8 mouse cellular contexts compared by ENCODE assay signal in genomic region chr7:16920818-16921791, GRCm38 (mm10). TPM values are rescaled to one million over a fixed set of nuclear protein-coding genes. Genes with fewer than 3 reads are reported as not detected.
DNase-seq lines count a peak whose midpoint lies in the region; ATAC-seq and TF ChIP-seq lines count a peak whose summit lies in the region.

No protein-coding gene starts in this region.

- DNase-seq in adrenal gland, postnatal 10 days: peak; percentile 64
- no peak for DNase-seq in adrenal gland, adult 8-10 months
- no peak for DNase-seq in lung, postnatal 25 days (ENCODE audit: low spot score)
- peak; percentile 34 for DNase-seq in forelimb bud, embryonic 11.5 days (ENCODE audit: low read depth, low spot score)
- no peak for DNase-seq in limb, embryonic 14.5 days (ENCODE audit: low spot score)
- no peak for DNase-seq in c-Kit-positive CD71-positive TER-119-positive erythroid progenitor cells, embryonic 14.5 days (ENCODE audit: low spot score)

- ATAC-seq in lung, embryonic 15.5 days (ENCODE audit: borderline replicate concordance, extremely low read depth, low FRiP score, low TSS enrichment): no peak
- ATAC-seq in limb, embryonic 14.5 days (ENCODE audit: low FRiP score, low read depth): no peak
- no peak for ATAC-seq in stomach, embryonic 15.5 days (ENCODE audit: insufficient read depth, low FRiP score, low read depth)

- H3K4me1 ChIP-seq in lung, embryonic 15.5 days: peaks cover 57% of the 10 kb centered on the region
- peaks cover 32% of the 10 kb centered on the region for H3K4me1 ChIP-seq in limb, embryonic 14.5 days (ENCODE audit: control insufficient read depth, insufficient read depth, low read length)
- H3K4me1 ChIP-seq in stomach, embryonic 15.5 days: peaks cover 46% of the 10 kb centered on the region

- TF ChIP-seq POLR2A in limb, embryonic 14.5 days (IDR thresholded peaks at IDR 0.05; ENCODE audit: borderline replicate concordance, extremely low read depth, insufficient read depth, insufficient read length): no peak

- H3K36me3 ChIP-seq in lung, embryonic 15.5 days: peaks cover 41% of the 10 kb centered on the region
- H3K36me3 ChIP-seq in limb, embryonic 14.5 days (ENCODE audit: control insufficient read depth, insufficient read depth, low read length): peaks cover 41% of the 10 kb centered on the region
- peaks cover 27% of the 10 kb centered on the region for H3K36me3 ChIP-seq in stomach, embryonic 15.5 days

- H3K9ac ChIP-seq in lung, embryonic 15.5 days: peak overlapping the region; percentile 99
- peak overlapping the region; percentile 84 for H3K9ac ChIP-seq in limb, embryonic 14.5 days (ENCODE audit: low read depth, low read length, severe bottlenecking)
- peak overlapping the region; percentile 97 for H3K9ac ChIP-seq in stomach, embryonic 15.5 days

- no peaks in the 10 kb centered on the region for H3K27me3 ChIP-seq in lung, embryonic 15.5 days
- H3K27me3 ChIP-seq in limb, embryonic 14.5 days (ENCODE audit: control insufficient read depth, insufficient read depth, low read length): no peaks in the 10 kb centered on the region
- no peaks in the 10 kb centered on the region for H3K27me3 ChIP-seq in stomach, embryonic 15.5 days (replicated peaks)

- peak overlapping the region; percentile 66 for H3K4me2 ChIP-seq in lung, embryonic 15.5 days
- peak overlapping the region; percentile 88 for H3K4me2 ChIP-seq in limb, embryonic 14.5 days (replicated peaks; ENCODE audit: low read depth, low read length, severe bottlenecking)
- peak overlapping the region; percentile 78 for H3K4me2 ChIP-seq in stomach, embryonic 15.5 days

- 52% methylated on average over 21 of the region's 21 CpGs for WGBS in lung, embryonic 15.5 days
- 42% methylated on average over 21 of the region's 21 CpGs for WGBS in limb, embryonic 14.5 days
- 43% methylated on average over 21 of the region's 21 CpGs for WGBS in stomach, embryonic 15.5 days

- H3K4me3 ChIP-seq in lung, embryonic 15.5 days: peak overlapping the region; percentile 92
- H3K4me3 ChIP-seq in limb, embryonic 14.5 days (replicated peaks; ENCODE audit: low read length): peak overlapping the region; percentile 99
- H3K4me3 ChIP-seq in stomach, embryonic 15.5 days (replicated peaks): peak overlapping the region; percentile 98

- H3K27ac ChIP-seq in lung, embryonic 15.5 days: peak overlapping the region; percentile 49
- H3K27ac ChIP-seq in limb, embryonic 14.5 days (replicated peaks; ENCODE audit: low read depth, low read length): peak overlapping the region; percentile 71
- peak overlapping the region; percentile 72 for H3K27ac ChIP-seq in stomach, embryonic 15.5 days

- H3K9me3 ChIP-seq in lung, embryonic 15.5 days: no peaks in the 10 kb centered on the region
- H3K9me3 ChIP-seq in limb, embryonic 14.5 days (ENCODE audit: control insufficient read depth, low read length): no peaks in the 10 kb centered on the region
- H3K9me3 ChIP-seq in stomach, embryonic 15.5 days: no peaks in the 10 kb centered on the region

RNA-seq across cellular contexts. Expression of gene Calm3, which starts 2.8 kb away (rescaled TPM):
- total RNA-seq in adrenal gland, postnatal 10 days (2021): 100 to 1,000 TPM; 224 to 252 TPM
- total RNA-seq in adrenal gland, adult 8-10 months (2022): 100 to 1,000 TPM; 278 to 314 (median 294) TPM
- polyA plus RNA-seq in lung, embryonic 15.5 days (2015; fragmentation: Nextera tagmentation; extraction: Ambion mirVana): 101 and 104 TPM in 2 replicates
- polyA plus RNA-seq in limb, embryonic 14.5 days (2012; rRNA removed): 281 and 320 TPM in 2 replicates
- polyA plus RNA-seq in limb, embryonic 14.5 days (2014; fragmentation: Nextera tagmentation; extraction: Ambion mirVana): 156 and 164 TPM in 2 replicates
- 101 and 113 TPM in 2 replicates for polyA plus RNA-seq in stomach, embryonic 15.5 days (2015; fragmentation: Nextera tagmentation; extraction: Ambion mirVana)

RNA-seq across cellular contexts. Expression of gene Ptgir, which starts 14.8 kb away (rescaled TPM):
- 1 to 10 TPM; 1.2 to 2.0 TPM for total RNA-seq in adrenal gland, postnatal 10 days (2021)
- 1 to 10 TPM; 2.4 to 3.3 (median 2.6) TPM for total RNA-seq in adrenal gland, adult 8-10 months (2022)
- 2.0 and 2.4 TPM in 2 replicates for polyA plus RNA-seq in lung, embryonic 15.5 days (2015; fragmentation: Nextera tagmentation; extraction: Ambion mirVana)
- 3.6 and 4.1 TPM in 2 replicates for polyA plus RNA-seq in limb, embryonic 14.5 days (2012; rRNA removed)
- 2.3 and 2.8 TPM in 2 replicates for polyA plus RNA-seq in limb, embryonic 14.5 days (2014; fragmentation: Nextera tagmentation; extraction: Ambion mirVana)
- 2.4 and 2.5 TPM in 2 replicates for polyA plus RNA-seq in stomach, embryonic 15.5 days (2015; fragmentation: Nextera tagmentation; extraction: Ambion mirVana)

RNA-seq across cellular contexts. Expression of gene Pnmal2, which starts 23.4 kb away (rescaled TPM):
- 10 to 100 TPM; 18.3 to 23.9 TPM for total RNA-seq in adrenal gland, postnatal 10 days (2021)
- total RNA-seq in adrenal gland, adult 8-10 months (2022): 10 to 100 TPM; 35.2 to 71.0 (median 48.2) TPM
- polyA plus RNA-seq in lung, embryonic 15.5 days (2015; fragmentation: Nextera tagmentation; extraction: Ambion mirVana): 6.2 and 6.6 TPM in 2 replicates
- polyA plus RNA-seq in limb, embryonic 14.5 days (2012; rRNA removed): 12.8 and 13.9 TPM in 2 replicates
- 16.5 and 18.8 TPM in 2 replicates for polyA plus RNA-seq in limb, embryonic 14.5 days (2014; fragmentation: Nextera tagmentation; extraction: Ambion mirVana)
- polyA plus RNA-seq in stomach, embryonic 15.5 days (2015; fragmentation: Nextera tagmentation; extraction: Ambion mirVana): 10.2 and 12.7 TPM in 2 replicates

RNA-seq across cellular contexts. Expression of gene Gng8, which starts 29.5 kb away (rescaled TPM):
- total RNA-seq in adrenal gland, postnatal 10 days (2021): 1 to 10 TPM in 1 of 2 experiments, under 1 TPM in 1; 0.84 to 2.0 TPM
- 1 to 10 TPM in 1 of 4 experiments, under 1 TPM in 1, not detected in 2; 1.00 to 1.0 TPM for total RNA-seq in adrenal gland, adult 8-10 months (2022)
- polyA plus RNA-seq in lung, embryonic 15.5 days (2015; fragmentation: Nextera tagmentation; extraction: Ambion mirVana): 11.2 and 12.0 TPM in 2 replicates
- 63.3 and 92.7 TPM in 2 replicates for polyA plus RNA-seq in limb, embryonic 14.5 days (2012; rRNA removed)
- polyA plus RNA-seq in limb, embryonic 14.5 days (2014; fragmentation: Nextera tagmentation; extraction: Ambion mirVana): 17.8 and 21.1 TPM in 2 replicates
- 8.9 and 9.8 TPM in 2 replicates for polyA plus RNA-seq in stomach, embryonic 15.5 days (2015; fragmentation: Nextera tagmentation; extraction: Ambion mirVana)

RNA-seq across cellular contexts. Expression of gene Pnmal1, which starts 38.4 kb away (rescaled TPM):
- 1 to 10 TPM; 4.5 to 5.1 TPM for total RNA-seq in adrenal gland, postnatal 10 days (2021)
- total RNA-seq in adrenal gland, adult 8-10 months (2022): 1 to 10 TPM; 6.4 to 9.3 (median 7.3) TPM
- polyA plus RNA-seq in lung, embryonic 15.5 days (2015; fragmentation: Nextera tagmentation; extraction: Ambion mirVana): 0.11 and 0.36 TPM in 2 replicates
- polyA plus RNA-seq in limb, embryonic 14.5 days (2012; rRNA removed): 0.33 and 0.49 TPM in 2 replicates
- 0.43 and 0.58 TPM in 2 replicates for polyA plus RNA-seq in limb, embryonic 14.5 days (2014; fragmentation: Nextera tagmentation; extraction: Ambion mirVana)
- polyA plus RNA-seq in stomach, embryonic 15.5 days (2015; fragmentation: Nextera tagmentation; extraction: Ambion mirVana): 2.9 and 3.6 TPM in 2 replicates

Comparison
In these comparisons a context has a peak if more than half of its experiments do, and no peak if none do; other contexts are left out.
1. DNase-seq: peak in adrenal gland, postnatal 10 days (single experiment) and forelimb bud, embryonic 11.5 days (single experiment); none in adrenal gland, adult 8-10 months (single experiment), lung, postnatal 25 days (single experiment), limb, embryonic 14.5 days (single experiment) and c-Kit-positive CD71-positive TER-119-positive erythroid progenitor cells, embryonic 14.5 days (single experiment).
2. Peak in every context shown above with its lines, with median percentiles within 50 percentile points of each other: H3K27ac ChIP-seq, H3K4me2 ChIP-seq, H3K4me3 ChIP-seq and H3K9ac ChIP-seq.